Mouse (Mus musculus): ENCODE results near the gene Tnnt2. TPM values are rescaled to one million over a fixed set of nuclear protein-coding genes. Genes with fewer than 3 reads are reported as not detected.

Gene Tnnt2
- total RNA-seq (2023) = not detected

GRCm38 (mm10) chr1:135835716-135836483, at the start of gene Tnnt2:
TSS of gene Tnnt2 (plus strand) at chr1:135836354.

GRCm38 (mm10) chr1:135818481-135819086, 17.6 kb upstream of the Tnnt2 start, which contains the start of gene Lad1:
TSS of gene Lad1 (plus strand) at chr1:135818598.

Other genes starting within 250 kb of the Tnnt2 start
- 1 to 10 TPM in 1 of 2 experiments, under 1 TPM in 1; 0.03 to 1.0 TPM for gene Nav1, start 229.1 kb upstream of the Tnnt2 start, total RNA-seq (2023)
- gene Csrp1, start 116.3 kb upstream of the Tnnt2 start, total RNA-seq (2023) = 10 to 100 TPM; 27.0 to 28.2 TPM
- not detected for gene Phlda3, start 70.2 kb upstream of the Tnnt2 start, total RNA-seq (2023)
- not detected for gene Tnni1, start 56.9 kb upstream of the Tnnt2 start, total RNA-seq (2023)
- gene Lad1, start 17.8 kb upstream of the Tnnt2 start, total RNA-seq (2023) = not detected
- not detected for gene Pkp1, start 82.9 kb downstream of the Tnnt2 start, total RNA-seq (2023)
- under 1 TPM in 1 of 2 experiments, not detected in 1; 0.15 TPM for gene Igfn1, start 170.0 kb downstream of the Tnnt2 start, total RNA-seq (2023)
- 10 to 100 TPM; 11.4 to 14.3 TPM for gene Tmem9, start 171.8 kb downstream of the Tnnt2 start, total RNA-seq (2023)
- gene Ascl5, start 214.4 kb downstream of the Tnnt2 start, total RNA-seq (2023) = not detected
- 1 to 10 TPM; 4.7 to 7.3 TPM for gene Cacna1s, start 216.4 kb downstream of the Tnnt2 start, total RNA-seq (2023)

Data from B cell, adult 67 days (primary cell).